Mouse (Mus musculus): ENCODE measurements around the gene Mob2. TPM values are rescaled to one million over a fixed set of nuclear protein-coding genes. Genes with fewer than 3 reads are reported as not detected.

The Mob2 gene
- total RNA-seq, 2 experiments from 2014 or later: 39.9 to 43.0 TPM

DNA sequence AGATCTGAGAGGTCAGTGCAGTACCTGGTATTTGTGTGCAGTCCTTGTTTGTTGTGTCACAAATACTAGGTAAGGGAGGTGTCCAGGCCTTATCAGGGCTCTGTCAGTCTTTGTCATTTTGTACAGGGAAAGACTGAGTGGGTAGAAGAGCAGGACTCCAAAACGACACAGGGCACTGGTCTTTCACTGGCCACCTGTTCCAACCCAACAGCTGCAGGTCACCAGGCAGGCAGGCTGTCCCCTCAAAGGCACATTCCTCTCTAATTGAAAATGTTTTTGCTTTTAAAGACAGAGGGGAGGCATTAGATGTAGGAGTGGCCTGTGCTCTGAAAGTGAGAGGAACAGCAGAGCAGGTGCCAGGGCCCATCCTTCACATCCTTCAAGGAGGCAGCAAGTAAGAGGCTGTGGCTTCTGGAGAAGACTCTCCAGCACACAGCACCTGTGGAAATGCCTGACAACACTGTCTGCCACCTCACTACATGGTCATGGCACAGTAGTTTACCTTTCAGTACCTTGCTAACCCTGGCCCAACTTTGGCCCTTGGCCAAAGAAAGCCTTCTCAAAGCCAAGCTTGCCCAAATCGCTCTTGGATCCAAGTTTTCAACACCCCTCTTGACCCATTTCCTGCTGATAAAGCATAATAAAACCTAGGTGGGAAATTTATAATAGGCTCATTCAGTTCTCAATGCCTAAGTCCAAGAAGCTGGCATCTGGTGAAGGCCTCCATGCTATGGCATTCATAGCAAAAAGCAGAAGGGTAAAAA, 25.6 kb downstream of the Mob2 start:
- intact Hi-C loops (cut with DNase I): loop anchor here (2.0 kb wide), 1 partner anchor 18 kb away; no protein-coding TSS in a partner anchor
- no peak for DNase-seq

DNA sequence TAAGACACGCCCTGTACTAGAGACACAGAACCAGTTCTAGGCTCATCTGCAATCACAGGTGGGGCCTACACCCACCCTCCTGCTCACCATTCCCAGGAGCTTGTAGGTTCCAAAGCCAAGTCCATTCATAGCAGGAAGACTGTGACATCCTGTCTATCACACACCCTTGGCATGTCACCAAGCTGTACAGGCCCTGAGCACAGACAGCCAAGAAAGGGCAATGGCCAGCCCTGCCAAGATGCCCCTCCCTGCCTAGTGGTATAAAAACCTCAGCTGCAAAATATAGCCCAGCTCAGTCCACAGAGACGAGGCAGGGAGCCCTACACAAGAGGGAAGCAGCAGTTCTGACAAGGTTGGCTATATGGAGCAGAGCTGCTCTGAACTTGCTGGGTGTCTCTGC, 26.7 kb downstream of the Mob2 start:
- intact Hi-C loops (cut with DNase I): loop anchor here (2.0 kb wide), 1 partner anchor 17 kb away; no protein-coding TSS in a partner anchor
- DNase-seq: peak; percentile 72

GRCm38 (mm10) chr7:142030073-142030472, 30.8 kb downstream of the Mob2 start:
- intact Hi-C loops (cut with DNase I): no loop called here
- DNase-seq: no peak

GRCm38 (mm10) chr7:142025926-142026325, 34.9 kb downstream of the Mob2 start:
- no peak for DNase-seq
- intact Hi-C loops (cut with DNase I): no loop called here

DNA sequence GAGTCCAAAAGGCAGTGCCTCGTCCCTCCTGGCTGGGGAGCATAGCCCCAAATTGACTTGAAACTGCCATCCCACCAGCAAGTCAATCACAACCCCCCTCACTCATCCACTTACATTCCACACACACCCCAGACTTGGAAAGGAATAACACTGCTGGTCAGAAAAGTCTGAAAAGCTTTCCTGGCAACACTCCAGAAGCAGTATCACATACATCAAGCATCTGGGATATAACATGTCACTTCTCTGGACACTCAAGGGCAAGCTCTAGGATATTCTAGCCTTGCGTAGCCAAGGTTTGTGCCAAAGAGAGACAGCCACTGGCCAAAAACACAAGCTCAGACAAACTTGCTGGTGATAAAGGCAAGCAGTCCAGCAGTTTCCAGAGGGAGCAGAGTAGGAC, 35.7 kb downstream of the Mob2 start:
- intact Hi-C loops (cut with DNase I): no loop called here
- DNase-seq: no peak

DNA sequence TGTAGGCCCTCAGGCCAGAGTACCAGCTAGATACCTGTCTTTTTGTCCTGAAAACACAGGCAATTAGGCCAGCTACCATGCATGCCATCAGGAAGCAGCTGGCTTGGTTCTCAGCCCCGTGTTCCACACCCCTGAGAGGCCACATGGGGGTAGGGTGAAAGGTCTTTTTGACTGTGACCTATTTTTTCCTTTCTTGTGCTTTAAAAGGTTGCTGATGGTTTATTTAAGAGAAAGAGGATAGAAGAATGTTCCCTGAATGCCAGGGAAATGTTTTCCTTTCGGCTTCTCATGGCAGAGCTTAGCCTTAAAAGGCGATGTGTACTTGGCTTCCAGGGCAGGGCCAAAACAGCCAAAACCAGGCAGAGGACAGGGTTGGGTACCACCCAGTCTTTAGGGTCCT, 40.0 kb downstream of the Mob2 start:
- DNase-seq: no peak
- intact Hi-C loops (cut with DNase I): no loop called here

GRCm38 (mm10) chr7:142019699-142020098, 41.2 kb downstream of the Mob2 start:
- DNase-seq: no peak
- intact Hi-C loops (cut with DNase I): loop anchor here (5.0 kb wide), 1 partner anchor 48 kb away; no protein-coding TSS in a partner anchor

DNA sequence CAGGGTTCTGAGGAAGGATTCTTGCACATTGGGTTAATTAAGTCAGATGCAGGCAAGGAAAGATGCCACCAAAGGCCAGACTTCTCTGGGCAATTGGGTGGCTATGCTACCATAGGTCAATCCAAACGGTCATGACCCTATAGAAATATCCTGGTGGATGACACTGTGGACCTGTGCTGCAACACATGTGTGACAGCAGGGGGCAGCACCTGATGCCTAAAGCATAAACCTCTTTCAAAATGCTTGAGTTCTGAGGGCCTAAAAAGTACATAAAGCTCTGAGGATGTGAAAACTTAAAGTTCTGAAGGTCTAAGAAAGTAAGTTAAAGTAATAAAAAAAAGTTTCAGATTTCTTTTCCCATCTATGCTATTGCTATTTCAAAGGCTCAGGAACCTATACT, 44.3 kb downstream of the Mob2 start:
- intact Hi-C loops (cut with DNase I): loop anchor here (2.0 to 5.0 kb wide), 3 partner anchors 18 to 80 kb away; no protein-coding TSS in a partner anchor
- peak; percentile 67 to 75 for DNase-seq

DNA sequence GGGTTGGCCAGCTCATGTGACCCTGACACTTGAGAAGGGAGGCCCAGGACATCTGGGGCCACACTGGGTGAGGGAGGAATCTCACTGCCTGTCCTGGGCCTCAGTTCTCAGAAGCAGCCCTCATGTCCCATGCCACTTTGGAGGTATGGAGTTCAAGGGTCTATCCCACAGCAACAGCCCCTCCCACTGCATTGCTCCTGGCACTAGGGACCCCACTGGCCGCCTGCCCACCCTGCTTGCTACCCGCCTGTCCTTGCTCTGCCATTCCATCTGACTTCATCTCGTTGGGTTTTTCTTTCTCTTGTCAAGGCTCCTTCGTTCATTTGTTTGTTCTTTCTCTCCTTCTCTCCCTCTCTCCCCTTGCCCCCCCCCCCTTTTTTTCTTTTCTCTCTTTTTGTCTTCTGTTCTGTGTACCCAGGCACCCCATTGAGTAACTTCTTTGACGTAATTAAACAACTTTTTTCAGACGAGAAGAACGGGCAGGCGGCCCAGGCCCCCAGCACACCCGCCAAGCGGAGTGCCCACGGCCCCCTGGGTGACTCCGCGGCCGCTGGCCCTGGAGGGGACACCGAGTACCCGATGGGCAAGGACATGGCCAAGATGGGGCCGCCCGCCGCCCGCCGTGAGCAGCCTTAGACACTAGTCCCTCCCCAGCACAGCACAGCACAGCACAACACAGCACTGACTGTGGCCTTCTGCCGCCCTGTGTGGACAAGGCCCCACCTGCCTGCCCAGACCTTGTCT, 59.1 kb downstream of the Mob2 start:
- intact Hi-C loops (cut with DNase I): no loop called here
- DNase-seq: no peak

- intact Hi-C loops (cut with DNase I): no loop called here
Measured at GRCm38 (mm10) chr7:142000661-142001060, 60.2 kb downstream of the Mob2 start.

GRCm38 (mm10) chr7:141994121-141994520, 66.7 kb downstream of the Mob2 start:
- DNase-seq: no peak
- intact Hi-C loops (cut with DNase I): no loop called here

More at GRCm38 (mm10) chr7:142000661-142001060, 60.2 kb downstream of the Mob2 start:
- no peak for DNase-seq

- intact Hi-C loops (cut with DNase I): no loop called here
- no peak for DNase-seq
Measured at GRCm38 (mm10) chr7:141991183-141991582, 69.7 kb downstream of the Mob2 start.

- intact Hi-C loops (cut with DNase I): no loop called here
- no peak for DNase-seq
Measured at GRCm38 (mm10) chr7:141988314-141988806, 72.5 kb downstream of the Mob2 start.

GRCm38 (mm10) chr7:141981237-141981636, 79.6 kb downstream of the Mob2 start:
- intact Hi-C loops (cut with DNase I): no loop called here
- DNase-seq: no peak

DNA sequence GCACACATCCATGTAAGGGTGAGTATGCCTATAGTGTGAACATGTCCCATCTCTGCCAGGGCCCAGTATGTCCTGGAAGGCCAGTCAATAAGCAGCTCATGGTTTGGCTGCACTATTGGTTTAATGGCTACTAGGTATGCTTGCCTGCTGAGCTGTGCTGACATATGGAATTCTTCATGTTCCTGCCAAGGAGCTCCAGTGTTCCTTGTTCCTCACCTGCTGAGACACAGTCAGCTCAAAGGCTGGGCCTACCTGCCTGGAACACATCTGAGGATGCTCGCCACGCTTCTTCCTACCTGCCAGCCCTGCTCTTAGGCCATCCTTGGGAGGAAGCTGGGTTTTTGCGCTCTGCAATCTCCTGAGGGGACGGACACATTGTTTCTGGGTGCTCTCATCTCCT, 81.6 kb downstream of the Mob2 start:
- DNase-seq: no peak
- intact Hi-C loops (cut with DNase I): no loop called here

GRCm38 (mm10) chr7:141978003-141978402, 82.9 kb downstream of the Mob2 start:
- intact Hi-C loops (cut with DNase I): no loop called here

GRCm38 (mm10) chr7:141972831-141973619, 87.8 kb downstream of the Mob2 start:
- DNase-seq: peak in 1 of 2 experiments; percentile 60

More at GRCm38 (mm10) chr7:141978003-141978402, 82.9 kb downstream of the Mob2 start:
- no peak for DNase-seq

GRCm38 (mm10) chr7:141966281-141966680, 94.6 kb downstream of the Mob2 start:
- DNase-seq: no peak
- intact Hi-C loops (cut with DNase I): no loop called here

More at GRCm38 (mm10) chr7:141972831-141973619, 87.8 kb downstream of the Mob2 start:
- intact Hi-C loops (cut with DNase I): no loop called here

DNA sequence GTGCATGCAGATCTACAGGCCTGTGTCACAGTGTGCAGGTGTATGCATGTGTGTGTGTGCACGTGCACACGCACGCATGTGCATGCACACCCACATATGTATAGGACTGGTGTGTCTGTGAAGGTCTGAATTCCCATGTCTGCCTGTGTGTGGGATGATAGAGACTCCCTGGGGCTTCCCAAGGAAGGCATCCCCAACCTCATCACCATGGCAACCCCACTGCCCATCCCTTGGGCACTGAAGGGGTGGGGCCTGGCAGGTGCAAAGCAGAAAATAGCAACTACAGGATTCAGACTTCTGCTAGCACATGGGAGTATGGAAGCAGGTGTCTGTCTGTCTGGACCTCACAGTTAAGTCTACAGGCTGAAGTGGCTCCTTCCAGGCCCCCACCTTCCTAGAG, 98.3 kb downstream of the Mob2 start:
- DNase-seq: no peak

DNA sequence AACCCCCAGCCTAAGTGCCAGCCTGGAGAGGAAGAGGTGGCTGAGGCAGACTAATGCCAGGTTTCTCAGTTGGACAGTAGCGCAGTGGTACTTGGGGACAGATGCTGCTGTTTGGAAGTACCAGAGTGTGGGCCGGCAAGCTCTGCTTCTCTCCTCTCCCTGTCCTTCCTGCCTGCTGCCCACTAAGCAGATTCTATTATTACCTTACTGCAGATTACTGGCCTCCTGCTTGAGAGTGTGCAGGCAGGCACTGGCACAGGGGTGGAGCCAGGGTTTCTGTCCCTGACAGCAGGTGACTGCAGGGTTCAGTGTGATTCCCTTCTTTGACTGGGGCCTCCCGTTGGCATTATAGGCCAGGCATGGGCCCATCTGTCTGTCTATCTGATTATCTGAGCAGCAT, 99.4 kb downstream of the Mob2 start:
- intact Hi-C loops (cut with DNase I): no loop called here
- DNase-seq: no peak

More for the DNA sequence above, 98.3 kb downstream of the Mob2 start:
- intact Hi-C loops (cut with DNase I): no loop called here
